Mouse (Mus musculus): ENCODE results near the gene Serpinb9d. TPM values are rescaled to one million over a fixed set of nuclear protein-coding genes. Genes with fewer than 3 reads are reported as not detected.
"Not testable (repeated sequence)": the region's sequence is repeated elsewhere in the genome, so short reads cannot be mapped to it uniquely, and the experiment has no call there.

Gene Serpinb9d
- total RNA-seq (2021) = not detected
- long read RNA-seq, experiment 1 = 0 reads
- long read RNA-seq, experiment 2 = 0 reads

DNA sequence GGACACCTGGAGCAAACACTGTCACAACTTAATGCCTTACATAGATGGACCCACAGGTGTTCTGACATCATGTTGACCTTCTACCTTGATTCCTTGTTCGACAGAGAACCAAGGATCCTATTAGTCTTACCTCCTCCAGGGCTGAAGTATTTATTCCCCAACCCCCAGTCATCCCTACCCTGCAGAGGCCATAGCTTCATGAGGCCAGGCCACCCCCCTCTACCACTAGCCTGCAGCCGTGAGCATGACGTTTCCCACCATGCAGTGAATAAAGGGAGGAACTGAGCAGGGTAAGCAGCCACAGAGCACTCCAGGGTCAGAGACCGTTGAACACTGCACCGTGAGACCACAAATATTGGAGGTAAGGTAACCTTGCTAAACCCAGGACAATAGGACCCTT is at the start of gene Serpinb9d:
Gene Serpinb9d (plus strand): TSS at position 301 of the 400 bp plus-strand sequence.
- no peak for DNase-seq

GRCm38 (mm10) chr13:33159642-33160041 is 33.1 kb upstream of the Serpinb9d start, which contains the start of gene Serpinb9c:
Gene Serpinb9c (minus strand): TSS chr13:33159742.
- no peak for DNase-seq

- DNase-seq = not testable (repeated sequence)
Measured at GRCm38 (mm10) chr13:33190486-33190885, 2.3 kb upstream of the Serpinb9d start.

- no peak for DNase-seq
Measured at GRCm38 (mm10) chr13:33199740-33200139, 7.0 kb downstream of the Serpinb9d start.

GRCm38 (mm10) chr13:33249312-33249711 is 56.6 kb downstream of the Serpinb9d start, which contains the start of gene Serpinb9e:
Gene Serpinb9e (plus strand): TSS chr13:33249612.
- not testable (repeated sequence) for DNase-seq

Other genes starting within 250 kb of the Serpinb9d start
- gene Serpinb6b, start 227.8 kb upstream of the Serpinb9d start, total RNA-seq (2021) = 1 to 10 TPM; 2.5 to 3.6 TPM
- gene Serpinb9, start 189.7 kb upstream of the Serpinb9d start, total RNA-seq (2021) = 1 to 10 TPM; 3.6 to 3.9 TPM
- not detected for gene Serpinb9b, start 165.5 kb upstream of the Serpinb9d start, total RNA-seq (2021)
- under 1 TPM; 0.14 to 0.25 TPM for gene Serpinb1b, start 114.4 kb upstream of the Serpinb9d start, total RNA-seq (2021)
- gene Serpinb9c, start 33.2 kb upstream of the Serpinb9d start, total RNA-seq (2021) = not detected
- gene Serpinb9e, start 56.7 kb downstream of the Serpinb9d start, total RNA-seq (2021) = not detected
- not detected for gene Serpinb9f, start 131.1 kb downstream of the Serpinb9d start, total RNA-seq (2021)
- gene Gm11397, start 202.8 kb downstream of the Serpinb9d start, total RNA-seq (2021) = not detected

All from gastrocnemius, postnatal 10 days (tissue).